Mouse (Mus musculus) frontal cortex, postnatal 36 days (tissue): ENCODE results near the gene 1810013L24Rik.
"Not testable (repeated sequence)": the region's sequence is repeated elsewhere in the genome, so short reads cannot be mapped to it uniquely, and the experiment has no call there.

Experiments used
- DNase-seq, 2 experiments: peaks; one replicate each; pipeline ENCODE4 v3.0.0; 2022; ENCODE audit warnings: low spot score in 2 of 2

1810013L24Rik gene

GRCm38 (mm10) chr16:8906115-8906514, 76.2 kb downstream of the 1810013L24Rik start:
- DNase-seq: not testable (repeated sequence)
